Mouse (Mus musculus) liver, postnatal 0 days (tissue): ENCODE measurements at regions not wholly inside any gene's neighbourhood (a gene's known extent, or its start where the extent isn't known, plus 50 kb on each side); places are given as distances from the start of the nearest gene placed in this dataset.

Experiments used
- ATAC-seq: fragments of 200-750 bp; cut with Nextera tagmentation; 2 replicates; pipeline ENCODE4 v1.8.0; 2017; ENCODE audit warnings: mild to moderate bottlenecking, moderate library complexity
- DNase-seq: peaks from one replicate; pipeline ENCODE4 v3.0.0-alpha.2; 2016
- H3K27ac ChIP-seq: fragments of 300-500 bp; sonication (generic); 2 replicates; pipeline ENCODE4 v1.5.1; 2014; ENCODE audit warnings: antibody characterized with exemption, moderate library complexity, mild to moderate bottlenecking, low read depth
- H3K27me3 ChIP-seq: fragments of 300-500 bp; sonication (generic); 2 replicates; pipeline ENCODE4 v1.6.1; 2014; ENCODE audit warnings: low read length, control low read depth, mixed read lengths; ENCODE audit not compliant: insufficient read depth
- H3K36me3 ChIP-seq: fragments of 300-500 bp; sonication (generic); replicated peaks from 2 replicates; pipeline ENCODE4 v1.6.1; 2014; ENCODE audit warnings: mild to moderate bottlenecking, control low read depth, low read length, moderate library complexity, mixed read lengths; ENCODE audit not compliant: insufficient read depth
- H3K4me1 ChIP-seq: fragments of 300-500 bp; sonication (generic); 2 replicates; pipeline ENCODE4 v1.6.1; 2014; ENCODE audit warnings: antibody characterized with exemption, mild to moderate bottlenecking, control low read depth; ENCODE audit not compliant: insufficient read depth
- H3K4me2 ChIP-seq: fragments of 300-500 bp; sonication (generic); 2 replicates; pipeline ENCODE4 v1.6.1; 2014; ENCODE audit warnings: low read depth, mild to moderate bottlenecking, low read length, moderate library complexity, mixed read lengths
- H3K4me3 ChIP-seq: fragments of 300-500 bp; sonication (generic); 2 replicates; pipeline ENCODE4 v1.5.1; 2014; ENCODE audit warnings: low read depth, low read length
- H3K9ac ChIP-seq: fragments of 300-500 bp; sonication (generic); replicated peaks from 2 replicates; pipeline ENCODE4 v1.6.1; 2014; ENCODE audit warnings: mild to moderate bottlenecking, moderate library complexity
- H3K9me3 ChIP-seq: fragments of 300-500 bp; sonication (generic); 2 replicates; pipeline ENCODE4 v1.6.1; 2016; ENCODE audit warnings: mild to moderate bottlenecking, control low read depth, low read length, mixed read lengths
- CTCF ChIP-seq: sonication (generic); IDR thresholded peaks from 2 replicates; pipeline ENCODE4 v1.5.1; 2016; ENCODE audit warnings: antibody characterized with exemption, low read depth
- EP300 ChIP-seq: IDR thresholded peaks from 2 replicates; pipeline ENCODE4 v1.6.1; 2016; ENCODE audit warnings: antibody characterized with exemption, low read depth, mild to moderate bottlenecking
- WGBS: fragments of 180-500 bp; shearing (Covaris S2); extraction: QIAGEN DNeasy Blood & Tissue Kit; methylation state at CpG from one replicate; pipeline ENCODE4 v1.1.7; 2014; ENCODE audit not compliant: insufficient replicate concordance; 5-methylcytosine and 5-hydroxymethylcytosine counted together

DNA sequence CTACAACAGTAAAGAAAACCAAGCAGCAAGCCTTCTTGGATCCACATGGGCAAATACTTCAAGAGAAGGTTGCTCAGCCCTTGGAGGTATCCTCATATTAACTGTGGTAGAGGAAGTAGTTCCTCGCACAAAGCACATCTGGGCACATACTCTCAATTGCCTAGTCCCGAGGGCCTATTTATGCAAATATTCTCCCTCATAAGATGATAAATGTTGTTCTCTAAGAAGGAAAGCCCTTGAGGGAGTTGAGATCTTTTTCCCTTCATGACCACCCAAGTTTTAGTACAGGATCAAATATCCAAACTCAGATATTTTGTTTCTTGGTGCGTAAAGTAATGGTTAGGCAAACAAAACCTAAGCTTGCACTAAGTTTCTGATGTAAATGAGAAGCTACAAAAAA lies 340.6 kb downstream of the Arl4a start:
- no peaks in the 10 kb centered on the region for H3K9me3 ChIP-seq
- 66% methylated on average over 3 of the region's 3 CpGs for WGBS
- H3K9ac ChIP-seq = no peak overlapping the region
- no peaks in the 10 kb centered on the region for H3K4me1 ChIP-seq
- no peak overlapping the region for H3K27ac ChIP-seq
- DNase-seq (no peak), ATAC-seq (no peak)
- no peak for TF ChIP-seq CTCF
- TF ChIP-seq EP300 = no peak
- no peak overlapping the region for H3K4me3 ChIP-seq
- H3K36me3 ChIP-seq = no peaks in the 10 kb centered on the region
- no peak overlapping the region for H3K4me2 ChIP-seq
- no peaks in the 10 kb centered on the region for H3K27me3 ChIP-seq

DNA sequence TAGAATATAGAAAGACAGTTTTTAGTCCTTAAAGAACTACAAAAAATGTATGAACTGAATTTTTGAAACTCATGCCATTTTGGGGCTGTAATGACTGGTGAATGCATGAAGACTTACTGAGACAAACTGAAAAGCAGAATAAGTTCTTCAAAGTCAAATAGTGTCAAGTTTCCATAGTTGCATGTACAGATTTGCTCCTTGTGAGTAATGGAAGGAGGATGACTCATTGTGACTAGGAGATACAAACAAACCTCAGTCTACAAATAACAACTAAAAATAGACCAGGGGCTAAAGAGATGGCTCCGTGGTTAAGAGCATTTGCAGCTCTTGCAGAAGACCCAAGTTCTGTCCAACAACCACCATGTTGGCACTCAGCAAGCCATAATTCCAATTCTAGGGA lies 342.5 kb downstream of the Arl4a start:
- Histone ChIP-seq H3K27ac (no peak overlapping the region), H3K9me3 (no peaks in the 10 kb centered on the region), H3K4me1 (no peaks in the 10 kb centered on the region), H3K4me3 (no peak overlapping the region), H3K4me2 (no peak overlapping the region), H3K36me3 (no peaks in the 10 kb centered on the region), H3K9ac (no peak overlapping the region), H3K27me3 (no peaks in the 10 kb centered on the region)
- TF ChIP-seq EP300 (no peak), CTCF (no peak)
- 53% methylated on average over 1 of the region's 1 CpGs for WGBS
- ATAC-seq (no peak), DNase-seq (no peak)

DNA sequence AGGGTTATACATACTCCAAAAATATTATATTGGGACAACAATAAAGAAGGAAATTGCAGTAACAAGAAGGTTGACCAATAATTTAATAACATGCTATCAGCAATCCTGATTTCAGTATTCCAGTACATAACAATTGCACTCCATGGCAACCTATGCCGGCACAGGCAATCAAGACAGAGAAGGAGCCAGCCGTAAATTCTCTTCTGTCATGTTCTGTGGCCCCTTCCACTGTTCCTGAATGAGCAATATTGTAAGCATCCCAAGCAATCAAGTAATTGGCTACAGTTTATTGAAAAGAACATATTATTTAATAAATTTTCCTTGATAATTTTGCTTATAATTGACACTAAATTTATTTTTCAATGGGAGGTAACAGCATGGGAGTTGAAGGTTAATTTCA lies 345.8 kb downstream of the Arl4a start:
- Histone ChIP-seq H3K9ac (no peak overlapping the region), H3K27ac (no peak overlapping the region), H3K27me3 (no peaks in the 10 kb centered on the region), H3K36me3 (no peaks in the 10 kb centered on the region), H3K4me1 (no peaks in the 10 kb centered on the region), H3K4me2 (no peak overlapping the region), H3K9me3 (no peaks in the 10 kb centered on the region), H3K4me3 (no peak overlapping the region)
- WGBS = 84% methylated on average over 2 of the region's 2 CpGs
- ATAC-seq (no peak), DNase-seq (no peak)
- no peak for TF ChIP-seq EP300
- no peak for TF ChIP-seq CTCF

DNA sequence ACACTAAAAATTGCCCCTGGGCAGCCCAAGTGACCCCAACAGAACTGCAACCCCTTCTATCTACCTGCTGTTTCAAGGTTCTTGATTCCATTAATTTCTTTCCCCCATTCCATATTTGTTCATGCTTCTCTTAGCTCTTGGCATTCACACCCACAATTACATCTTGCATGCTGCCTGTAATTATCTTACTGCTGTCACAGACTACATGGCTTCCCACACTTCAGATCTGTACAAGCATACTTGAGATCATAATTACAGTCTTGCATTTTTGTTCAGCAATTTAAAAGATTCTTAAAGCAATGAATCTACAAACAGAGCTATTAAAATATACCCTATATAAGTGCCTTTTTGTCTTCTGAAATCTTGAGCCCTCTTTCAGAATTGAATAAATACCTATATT lies 352.4 kb downstream of the Arl4a start:
- H3K27me3 ChIP-seq = no peaks in the 10 kb centered on the region
- TF ChIP-seq EP300 = no peak
- no peak for TF ChIP-seq CTCF
- H3K27ac ChIP-seq = no peak overlapping the region
- no peaks in the 10 kb centered on the region for H3K4me1 ChIP-seq
- no peak overlapping the region for H3K4me2 ChIP-seq
- H3K9ac ChIP-seq = no peak overlapping the region
- H3K36me3 ChIP-seq = no peaks in the 10 kb centered on the region
- no peak overlapping the region for H3K4me3 ChIP-seq
- H3K9me3 ChIP-seq = no peaks in the 10 kb centered on the region
- ATAC-seq = no peak
- DNase-seq = no peak

DNA sequence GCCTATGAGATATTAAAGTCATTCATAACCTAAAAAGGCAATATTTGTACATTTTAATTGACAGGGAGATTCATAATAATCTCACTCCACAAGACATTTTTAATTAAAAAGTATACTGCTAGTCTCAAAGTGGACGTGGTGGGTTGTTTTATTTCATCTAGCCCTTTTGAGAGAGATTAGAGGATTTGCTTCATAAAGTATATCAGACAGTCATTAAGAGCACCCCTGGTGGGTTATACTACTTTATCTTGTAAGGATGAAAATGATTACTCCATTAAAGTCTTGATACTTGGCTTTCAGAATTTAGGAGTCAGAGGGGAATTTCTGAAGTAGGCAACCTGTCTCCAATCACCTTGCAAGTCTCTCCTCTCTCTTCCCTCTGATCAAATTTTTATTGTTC lies 355.7 kb downstream of the Arl4a start:
- Histone ChIP-seq H3K4me1 (no peaks in the 10 kb centered on the region), H3K36me3 (no peaks in the 10 kb centered on the region), H3K9me3 (no peaks in the 10 kb centered on the region), H3K27me3 (no peaks in the 10 kb centered on the region), H3K4me3 (no peak overlapping the region), H3K9ac (no peak overlapping the region), H3K4me2 (no peak overlapping the region), H3K27ac (no peak overlapping the region)
- DNase-seq = no peak
- 73% methylated on average over 1 of the region's 1 CpGs for WGBS
- no peak for ATAC-seq
- TF ChIP-seq EP300 = no peak
- TF ChIP-seq CTCF = no peak

DNA sequence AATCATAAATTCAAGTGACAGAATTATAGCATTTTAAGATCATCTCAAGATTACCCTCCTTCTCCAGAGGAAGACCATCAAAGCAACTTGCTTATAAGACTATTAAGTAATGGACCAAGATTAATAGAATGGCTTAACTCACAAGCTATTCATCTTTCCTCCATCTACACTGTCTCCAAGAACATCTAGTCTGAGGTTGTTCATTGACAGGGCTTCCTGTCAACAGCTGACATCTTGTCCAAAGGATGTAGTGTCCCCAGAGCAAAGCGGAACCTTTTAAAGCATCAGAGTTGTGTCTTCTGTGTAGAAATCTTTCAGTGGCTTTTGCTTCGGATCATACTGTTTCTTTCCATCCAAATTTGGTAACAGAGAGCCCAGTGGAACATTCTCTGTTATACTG lies 362.2 kb downstream of the Arl4a start:
- WGBS = 71% methylated on average over 2 of the region's 2 CpGs
- H3K4me2 ChIP-seq = no peak overlapping the region
- H3K4me3 ChIP-seq = no peak overlapping the region
- no peak for DNase-seq
- no peak overlapping the region for H3K9ac ChIP-seq
- no peaks in the 10 kb centered on the region for H3K36me3 ChIP-seq
- no peaks in the 10 kb centered on the region for H3K27me3 ChIP-seq
- TF ChIP-seq CTCF (no peak), EP300 (no peak)
- no peaks in the 10 kb centered on the region for H3K9me3 ChIP-seq
- no peaks in the 10 kb centered on the region for H3K4me1 ChIP-seq
- H3K27ac ChIP-seq = no peak overlapping the region
- no peak for ATAC-seq

DNA sequence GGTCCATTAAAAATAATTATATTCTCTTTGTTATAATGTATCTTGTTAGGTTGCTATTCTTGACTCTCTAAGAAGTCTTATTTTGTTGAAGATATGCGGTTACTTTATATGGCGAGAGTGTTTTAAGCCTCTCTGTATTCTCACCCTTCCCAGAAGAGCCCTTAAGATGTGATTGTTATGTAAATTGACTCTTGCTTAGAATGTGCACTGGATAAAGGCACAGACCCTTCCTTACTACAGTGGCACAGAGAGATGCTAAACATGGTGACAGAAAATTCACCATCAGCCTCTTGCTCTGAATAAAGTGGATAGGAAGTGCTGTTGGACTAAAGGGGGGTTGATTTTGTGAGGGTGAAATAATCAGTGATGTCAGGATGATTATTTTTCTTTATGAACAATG lies 370.1 kb downstream of the Arl4a start:
- no peak overlapping the region for H3K4me3 ChIP-seq
- H3K9ac ChIP-seq = no peak overlapping the region
- no peak for TF ChIP-seq CTCF
- no peak for TF ChIP-seq EP300
- ATAC-seq = no peak
- no peaks in the 10 kb centered on the region for H3K9me3 ChIP-seq
- DNase-seq = no peak
- no peak overlapping the region for H3K4me2 ChIP-seq
- no peaks in the 10 kb centered on the region for H3K27me3 ChIP-seq
- H3K36me3 ChIP-seq = no peaks in the 10 kb centered on the region
- H3K27ac ChIP-seq = no peak overlapping the region
- H3K4me1 ChIP-seq = no peaks in the 10 kb centered on the region
- WGBS = 80% methylated on average over 2 of the region's 2 CpGs
